Mouse (Mus musculus) spleen, adult 12 weeks (tissue): ENCODE measurements around the gene Mpp1.

Experiments
- DNase-seq: peaks from one replicate; pipeline ENCODE4 v3.0.0; 2022; ENCODE audit warnings: low spot score

The Mpp1 gene

GRCm38 (mm10) chrX:75083982-75084773, 46.6 kb downstream of the Mpp1 start:
- DNase-seq, result peak; percentile 20

GRCm38 (mm10) chrX:75082351-75082750, 48.5 kb downstream of the Mpp1 start:
- DNase-seq, result no peak
